Mouse (Mus musculus) hindbrain, embryonic 13.5 days (tissue): ENCODE data around the gene Prpf38b. TPM values are rescaled to one million over a fixed set of nuclear protein-coding genes. Genes with fewer than 3 reads are reported as not detected.
"Not testable (repeated sequence)": the region's sequence is repeated elsewhere in the genome, so short reads cannot be mapped to it uniquely, and the experiment has no call there.

Source experiments
- ATAC-seq: fragments of 200-750 bp; cut with Nextera tagmentation; 2 replicates; pipeline ENCODE4 v1.8.0; 2017; ENCODE audit warnings: moderate TSS enrichment; ENCODE audit not compliant: low FRiP score
- H3K27ac ChIP-seq: fragments of 300-500 bp; sonication (generic); 2 replicates; pipeline ENCODE4 v1.5.1; 2015; ENCODE audit warnings: inconsistent platforms, mild to moderate bottlenecking, moderate library complexity
- H3K27me3 ChIP-seq: fragments of 300-500 bp; sonication (generic); 2 replicates; pipeline ENCODE4 v1.6.1; 2015; ENCODE audit warnings: mild to moderate bottlenecking, inconsistent platforms
- H3K36me3 ChIP-seq: fragments of 300-500 bp; sonication (generic); 2 replicates; pipeline ENCODE4 v1.6.1; 2015; ENCODE audit warnings: mild to moderate bottlenecking, inconsistent platforms
- H3K4me1 ChIP-seq: fragments of 300-500 bp; sonication (generic); replicated peaks from 2 replicates; pipeline ENCODE4 v1.6.1; 2015; ENCODE audit warnings: inconsistent platforms
- H3K4me2 ChIP-seq: fragments of 300-500 bp; sonication (generic); 2 replicates; pipeline ENCODE4 v1.6.1; 2015; ENCODE audit warnings: inconsistent platforms, mild to moderate bottlenecking, moderate library complexity
- H3K4me3 ChIP-seq: fragments of 300-500 bp; sonication (generic); 2 replicates; pipeline ENCODE4 v1.5.1; 2015; ENCODE audit warnings: mild to moderate bottlenecking, inconsistent platforms
- H3K9ac ChIP-seq: fragments of 300-500 bp; sonication (generic); 2 replicates; pipeline ENCODE4 v1.6.1; 2015; ENCODE audit warnings: mild to moderate bottlenecking, inconsistent platforms
- H3K9me3 ChIP-seq: fragments of 300-500 bp; sonication (generic); 2 replicates; pipeline ENCODE4 v1.6.1; 2016; ENCODE audit warnings: inconsistent platforms
- WGBS: fragments of 180-500 bp; shearing (Covaris S2); methylation state at CpG from one replicate; pipeline ENCODE4 v1.1.7; 2015; 5-methylcytosine and 5-hydroxymethylcytosine counted together
- polyA plus RNA-seq: library from polyadenylated mRNA; unstranded; fragments of >200 nt; fragmentation: Nextera tagmentation; extraction: Ambion mirVana; gene quantifications from 2 replicates; pipeline ENCODE4 v1.2.1, GENCODE M21; 2015

Gene Prpf38b
- polyA plus RNA-seq, 1 experiment from 2014 or later: 67.6 TPM

- H3K36me3 ChIP-seq: no peaks in the 10 kb centered on the region
- H3K9ac ChIP-seq: no peak overlapping the region
- 79% methylated on average over 1 of the region's 1 CpGs for WGBS
- no peaks in the 10 kb centered on the region for H3K27me3 ChIP-seq
- H3K9me3 ChIP-seq: no peaks in the 10 kb centered on the region
- no peak overlapping the region for H3K4me3 ChIP-seq
- H3K4me2 ChIP-seq: no peak overlapping the region
- 0 out of 2 replicates have a peak, but pooled peaks cover 4% of the 10 kb centered on the region for H3K4me1 ChIP-seq
- H3K27ac ChIP-seq: no peak overlapping the region
- ATAC-seq: no peak
These were observed 19.4 kb downstream of the Prpf38b start for GRCm38 (mm10) chr3:108892080-108892479.

GRCm38 (mm10) chr3:108889908-108890307 is 21.6 kb downstream of the Prpf38b start, which contains the start of gene Fndc7:
Gene Fndc7 (minus strand): TSS chr3:108890008.
- Histone ChIP-seq H3K36me3 (no peaks in the 10 kb centered on the region), H3K4me2 (no peak within 1 kb of the TSS), H3K9ac (no peak within 1 kb of the TSS), H3K4me3 (no peak within 1 kb of the TSS), H3K4me1 (peaks cover 18% of the 10 kb centered on the region), H3K27ac (no peak within 1 kb of the TSS), H3K27me3 (no peaks in the 10 kb centered on the region), H3K9me3 (no peaks in the 10 kb centered on the region)
- WGBS: 89% methylated on average over 1 of the region's 1 CpGs
- no peak for ATAC-seq

DNA sequence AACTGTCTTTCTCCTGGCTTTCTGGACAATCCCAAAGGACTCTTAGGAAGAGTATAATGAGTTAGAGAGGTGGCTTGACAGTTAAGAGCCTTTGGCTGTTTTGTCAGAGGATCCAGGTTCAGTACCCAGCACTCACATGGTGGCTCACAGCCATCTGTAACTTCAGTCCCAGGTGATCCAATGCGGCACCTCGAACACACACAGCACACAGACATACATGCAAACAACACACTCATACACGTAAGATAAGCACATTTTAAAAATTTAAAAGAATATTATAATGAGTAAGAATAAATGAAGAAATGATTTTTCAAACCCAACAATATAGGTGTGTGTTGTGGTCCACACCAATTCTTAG is 23.9 kb downstream of the Prpf38b start:
- Histone ChIP-seq H3K9me3 (no peaks in the 10 kb centered on the region), H3K27ac (no peak overlapping the region), H3K9ac (no peak overlapping the region), H3K4me2 (no peak overlapping the region), H3K4me3 (no peak overlapping the region), H3K27me3 (no peaks in the 10 kb centered on the region), H3K4me1 (peaks cover 22% of the 10 kb centered on the region), H3K36me3 (no peaks in the 10 kb centered on the region)
- ATAC-seq: no peak
- 95% methylated on average over 3 of the region's 3 CpGs for WGBS

DNA sequence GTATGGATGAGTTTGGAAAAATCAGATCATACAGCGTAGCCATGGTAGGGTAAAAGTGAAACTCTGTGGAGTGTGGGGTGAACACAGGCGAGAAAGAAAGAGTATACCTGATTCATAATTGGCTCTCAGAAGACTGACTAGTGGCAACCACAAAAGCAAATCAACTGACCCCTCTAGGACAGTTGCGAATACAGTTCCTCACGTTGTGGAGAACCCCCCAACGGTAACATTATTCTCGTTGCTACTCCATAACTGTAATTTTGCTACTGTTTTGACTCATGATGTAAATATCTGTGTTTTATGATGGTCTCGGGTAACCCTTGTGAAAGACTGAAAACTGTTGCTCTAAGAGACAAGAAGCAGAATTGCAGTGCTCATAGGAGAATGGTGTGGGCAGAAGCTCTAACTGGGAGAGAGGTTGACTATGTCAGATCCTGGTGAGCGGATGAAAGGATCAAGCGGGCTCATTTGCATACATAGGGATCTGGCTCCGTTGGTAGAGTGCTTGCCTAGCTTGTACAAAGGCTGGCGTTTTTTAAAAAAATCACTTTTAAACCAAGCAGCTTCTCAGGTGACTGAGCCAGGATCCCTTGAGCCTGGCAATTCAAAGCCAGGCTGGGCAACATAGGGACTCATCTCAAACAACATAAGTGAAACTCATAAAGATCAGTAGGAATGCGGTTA is 24.5 kb downstream of the Prpf38b start:
- 64% methylated on average over 12 of the region's 12 CpGs for WGBS
- no peak for ATAC-seq

DNA sequence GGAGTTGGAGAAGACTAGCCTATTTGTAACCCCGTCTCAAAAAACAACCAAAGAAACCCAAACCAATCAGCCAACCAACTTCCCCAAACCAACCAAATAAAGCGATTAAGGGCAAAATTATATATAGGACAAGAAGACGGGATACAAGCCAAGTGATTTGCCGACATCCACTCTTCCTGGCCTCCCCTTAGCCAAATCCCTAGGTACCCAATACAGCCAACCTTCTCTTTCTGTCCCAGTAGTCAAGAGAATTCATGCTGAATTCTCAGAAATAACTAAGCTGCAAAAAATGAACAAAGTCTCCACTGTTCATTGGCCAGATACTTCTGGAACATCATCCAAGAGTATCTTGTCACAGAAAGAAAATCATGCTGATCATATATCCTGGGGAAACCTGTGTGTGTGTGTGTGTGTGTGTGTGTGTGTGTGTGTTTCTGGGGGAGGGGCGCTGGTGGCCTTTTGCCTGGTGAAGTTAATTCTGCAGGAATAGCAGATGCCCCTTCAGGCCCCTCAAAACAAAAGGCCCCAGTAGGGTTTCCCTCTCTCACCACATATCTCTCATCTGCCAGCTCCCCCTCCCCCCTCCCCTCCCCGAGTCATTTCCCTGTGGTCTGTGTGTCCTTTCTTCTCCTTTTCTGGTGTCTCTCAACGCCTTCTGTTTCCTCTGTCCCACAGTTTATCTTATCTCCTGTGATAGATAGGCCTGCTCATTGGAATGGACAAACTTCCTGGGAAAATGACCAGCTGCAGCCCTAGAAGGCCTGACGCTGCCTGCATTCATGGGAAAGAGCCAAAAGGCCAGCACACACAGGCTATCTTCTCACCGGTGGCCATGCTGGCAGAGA is 25.6 kb downstream of the Prpf38b start:
- H3K4me2 ChIP-seq: no peak overlapping the region
- no peaks in the 10 kb centered on the region for H3K27me3 ChIP-seq
- H3K27ac ChIP-seq: peak overlapping the region; percentile 52; the same call in 1 of the 2 replicates
- no peak overlapping the region for H3K9ac ChIP-seq
- H3K9me3 ChIP-seq: no peaks in the 10 kb centered on the region
- WGBS: 42% methylated on average over 9 of the region's 9 CpGs
- H3K36me3 ChIP-seq: no peaks in the 10 kb centered on the region
- no peak overlapping the region for H3K4me3 ChIP-seq
- peak; percentile 40; the same call in 1 of the 2 replicates for ATAC-seq
- peaks cover 26% of the 10 kb centered on the region for H3K4me1 ChIP-seq

More for the DNA sequence above, 24.5 kb downstream of the Prpf38b start:
- Histone ChIP-seq H3K9me3 (no peaks in the 10 kb centered on the region), H3K4me2 (no peak overlapping the region), H3K4me1 (peaks cover 22% of the 10 kb centered on the region), H3K9ac (no peak overlapping the region), H3K4me3 (no peak overlapping the region), H3K27me3 (no peaks in the 10 kb centered on the region), H3K27ac (no peak overlapping the region), H3K36me3 (no peaks in the 10 kb centered on the region)

DNA sequence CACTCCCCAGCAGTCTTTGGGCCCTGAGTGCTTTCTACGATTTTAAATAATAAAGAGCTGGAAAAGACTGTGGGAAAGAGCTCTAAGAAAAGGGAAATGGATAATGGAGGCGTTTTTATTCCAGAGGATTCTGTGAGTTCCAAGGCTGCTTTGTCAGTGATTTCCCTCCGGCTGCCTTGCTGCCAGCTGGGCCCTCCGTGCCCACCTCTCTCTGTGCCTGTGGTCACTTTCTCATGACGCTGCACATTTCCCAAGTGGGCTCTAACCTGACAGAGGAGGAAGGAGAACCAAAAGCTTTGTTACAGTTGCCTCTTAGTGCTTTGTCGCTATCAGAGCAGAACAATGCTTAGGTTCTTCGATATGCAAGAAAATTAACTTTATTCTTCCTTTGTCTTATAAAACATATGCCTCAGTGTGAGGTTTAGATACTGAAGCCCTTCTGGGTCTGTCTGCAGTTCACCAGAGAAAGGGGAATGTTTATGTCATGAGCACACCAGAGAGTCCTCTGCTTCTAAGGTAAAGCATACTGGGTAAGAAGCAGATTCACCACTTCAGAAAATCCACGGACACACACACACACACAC is 26.7 kb downstream of the Prpf38b start:
- H3K4me1 ChIP-seq: peaks cover 30% of the 10 kb centered on the region
- no peaks in the 10 kb centered on the region for H3K36me3 ChIP-seq
- H3K4me3 ChIP-seq: no peak overlapping the region
- 0 out of 2 replicates have a peak overlapping the region, but pooled peaks have one; percentile 4 for H3K27ac ChIP-seq
- H3K9ac ChIP-seq: no peak overlapping the region
- H3K9me3 ChIP-seq: no peaks in the 10 kb centered on the region
- no peak overlapping the region for H3K4me2 ChIP-seq
- H3K27me3 ChIP-seq: no peaks in the 10 kb centered on the region
- ATAC-seq: no peak
- WGBS: 42% methylated on average over 8 of the region's 8 CpGs

GRCm38 (mm10) chr3:108883067-108883466 is 28.5 kb downstream of the Prpf38b start:
- Histone ChIP-seq H3K36me3 (no peaks in the 10 kb centered on the region), H3K27ac (no peak overlapping the region), H3K9me3 (no peaks in the 10 kb centered on the region), H3K4me2 (no peak overlapping the region), H3K27me3 (no peaks in the 10 kb centered on the region), H3K9ac (no peak overlapping the region), H3K4me1 (peaks cover 38% of the 10 kb centered on the region), H3K4me3 (no peak overlapping the region)
- ATAC-seq: no peak
- 88% methylated on average over 2 of the region's 2 CpGs for WGBS

- not testable (repeated sequence) for H3K9ac ChIP-seq, H3K4me2 ChIP-seq, ATAC-seq, H3K36me3 ChIP-seq, H3K27me3 ChIP-seq, H3K27ac ChIP-seq, H3K4me3 ChIP-seq, H3K9me3 ChIP-seq
- H3K4me1 ChIP-seq: peaks cover 34% of the 10 kb centered on the region
- WGBS: 24% methylated on average over 4 of the region's 4 CpGs
These were observed 29.7 kb downstream of the Prpf38b start for GRCm38 (mm10) chr3:108881873-108882272.

GRCm38 (mm10) chr3:108880544-108881507 is 30.7 kb downstream of the Prpf38b start:
- no peak for ATAC-seq
- H3K27me3 ChIP-seq: no peaks in the 10 kb centered on the region
- peak overlapping the region; percentile 15; the same call in 1 of the 2 replicates for H3K4me2 ChIP-seq
- H3K9ac ChIP-seq: no peak overlapping the region
- no peak overlapping the region for H3K4me3 ChIP-seq
- WGBS: 52% methylated on average over 28 of the region's 28 CpGs
- no peak overlapping the region for H3K27ac ChIP-seq
- no peaks in the 10 kb centered on the region for H3K9me3 ChIP-seq
- no peaks in the 10 kb centered on the region for H3K36me3 ChIP-seq
- peaks cover 28% of the 10 kb centered on the region for H3K4me1 ChIP-seq

DNA sequence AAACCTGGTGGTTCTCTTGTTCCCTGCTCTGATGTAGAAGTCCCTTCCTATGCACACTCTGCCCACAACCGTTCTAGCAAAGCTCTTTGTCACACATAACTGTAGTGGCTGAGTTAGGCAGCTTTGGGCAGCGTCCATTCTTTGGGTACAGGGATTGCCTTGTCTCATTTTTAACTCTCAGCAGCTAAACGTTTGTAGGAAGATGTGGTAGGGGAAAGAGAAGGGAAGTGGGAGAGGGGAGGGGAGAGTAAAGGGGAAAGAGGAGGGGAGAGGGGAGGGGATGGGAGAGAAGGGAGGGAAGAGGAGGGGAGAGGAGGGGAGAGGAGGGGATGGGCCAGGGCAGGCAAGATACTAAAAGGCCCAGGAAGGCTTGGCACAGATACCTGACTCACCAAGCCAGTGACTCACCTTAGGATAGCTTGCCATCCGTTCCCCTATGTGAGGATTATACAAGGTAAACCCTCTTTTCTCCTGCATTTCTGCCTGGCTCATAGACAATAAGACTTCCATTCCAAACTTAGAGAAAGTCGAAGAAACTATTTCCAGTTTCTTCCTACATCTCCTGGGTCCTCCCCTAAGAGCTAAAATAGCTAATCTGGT is 31.6 kb downstream of the Prpf38b start:
- no peaks in the 10 kb centered on the region for H3K9me3 ChIP-seq
- H3K4me2 ChIP-seq: no peak overlapping the region
- H3K36me3 ChIP-seq: no peaks in the 10 kb centered on the region
- H3K27ac ChIP-seq: no peak overlapping the region
- H3K4me1 ChIP-seq: peaks cover 21% of the 10 kb centered on the region
- WGBS: 59% methylated on average over 5 of the region's 5 CpGs
- H3K9ac ChIP-seq: no peak overlapping the region
- H3K27me3 ChIP-seq: no peaks in the 10 kb centered on the region
- no peak for ATAC-seq
- no peak overlapping the region for H3K4me3 ChIP-seq

DNA sequence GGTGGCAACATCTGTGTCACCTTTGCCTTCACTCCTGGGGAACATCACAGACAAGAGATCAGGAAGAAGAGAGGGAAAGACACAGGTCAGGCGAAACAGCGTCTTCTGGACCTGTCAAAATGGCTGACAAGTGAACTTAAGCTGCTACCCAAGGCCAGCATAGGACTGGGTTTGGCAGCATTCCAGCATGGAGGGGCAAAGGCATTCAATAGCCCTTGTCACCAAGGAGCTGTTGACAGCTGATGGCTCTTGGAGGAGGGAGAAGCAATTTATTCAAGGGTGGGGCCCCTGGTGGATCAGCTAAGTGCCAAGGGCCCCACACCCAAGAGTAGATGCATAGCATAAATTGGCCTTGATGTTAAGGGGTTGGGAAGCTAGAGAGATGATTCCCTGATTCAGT is 32.4 kb downstream of the Prpf38b start:
- Histone ChIP-seq H3K36me3 (no peaks in the 10 kb centered on the region), H3K9me3 (no peaks in the 10 kb centered on the region), H3K4me3 (no peak overlapping the region), H3K27ac (no peak overlapping the region), H3K27me3 (no peaks in the 10 kb centered on the region), H3K4me2 (no peak overlapping the region), H3K4me1 (peaks cover 17% of the 10 kb centered on the region), H3K9ac (no peak overlapping the region)
- peak; percentile 28; the same call in 1 of the 2 replicates for ATAC-seq
- WGBS: 31% methylated on average over 2 of the region's 2 CpGs
